Mouse (Mus musculus) spleen, adult 2 months (tissue): ENCODE measurements around the gene Kif1b.

Experiments used
- CTCF ChIP-seq: fragments of 200-500 bp; IDR thresholded peaks from 2 replicates; pipeline ENCODE4 v1.5.1; 2011; ENCODE audit warnings: mild to moderate bottlenecking, inconsistent platforms; ENCODE audit not compliant: insufficient read depth, insufficient read length, insufficient replicate concordance; ENCODE audit errors: extremely low read depth
- POLR2A ChIP-seq: fragments of 200-500 bp; IDR thresholded peaks from 2 replicates; pipeline ENCODE4 v1.6.1; 2011; ENCODE audit warnings: low read depth, low read length, inconsistent platforms

DNA sequence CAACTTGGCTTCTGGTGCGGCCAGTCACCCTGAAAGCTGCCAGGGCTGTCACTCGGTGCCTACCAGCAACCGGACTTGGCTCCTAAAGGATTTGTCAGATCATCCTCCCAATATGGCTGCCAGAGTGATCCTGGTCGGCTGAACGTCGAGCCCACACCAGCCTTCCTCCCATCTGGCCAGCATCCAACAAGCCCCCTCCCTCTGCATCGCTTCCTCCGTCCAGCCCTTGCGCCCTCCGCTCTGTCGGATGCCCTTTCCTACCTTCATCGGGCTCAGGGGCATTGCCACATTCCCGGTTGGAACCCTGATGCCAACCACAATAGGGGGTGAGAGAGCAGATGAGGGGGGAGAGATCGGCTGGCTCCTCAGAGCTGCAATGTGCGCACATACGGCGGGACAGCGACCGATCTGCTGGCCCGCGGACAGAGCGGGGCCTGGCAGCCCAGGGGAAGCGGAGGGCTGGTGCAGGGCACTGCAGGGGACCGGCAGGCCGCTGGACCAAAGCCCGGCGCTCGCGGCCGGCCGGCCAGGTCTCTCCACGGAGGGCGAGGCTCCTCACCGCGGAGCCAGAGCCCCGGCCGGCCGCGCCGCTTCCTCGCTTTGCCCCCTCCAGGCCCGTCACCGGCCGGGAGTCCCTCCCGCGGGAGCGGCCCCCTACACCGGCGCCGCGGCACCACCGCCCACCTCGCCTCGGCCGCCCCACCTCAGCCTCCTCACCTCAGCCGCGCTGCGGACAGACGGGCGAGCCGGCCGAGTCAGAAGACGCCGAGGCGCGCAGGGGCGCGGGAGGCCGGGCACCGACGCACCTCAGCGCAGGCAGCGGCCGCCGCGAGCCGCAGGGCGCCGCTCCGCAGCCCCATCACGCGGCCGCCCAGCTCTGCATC lies 539 bp downstream of the Kif1b start:
- TF ChIP-seq CTCF (no peak), POLR2A (no peak)
